Mouse (Mus musculus) lung, embryonic 15.5 days (tissue): Measurements from ENCODE around the gene Gm11992. TPM values are rescaled to one million over a fixed set of nuclear protein-coding genes. Genes with fewer than 3 reads are reported as not detected.
A peak's percentile ranks its signal among the peaks of the same experiment; 100 is the strongest.

Experiments
- ATAC-seq: fragments of 200-750 bp; cut with Nextera tagmentation; 2 replicates; pipeline ENCODE4 v1.8.0; 2017; ENCODE audit warnings: moderate number of reproducible peaks, borderline replicate concordance; ENCODE audit not compliant: low FRiP score, low TSS enrichment; ENCODE audit errors: extremely low read depth
- H3K27ac ChIP-seq: fragments of 300-500 bp; sonication (generic); 2 replicates; pipeline ENCODE4 v1.5.1; 2015; ENCODE audit warnings: moderate library complexity, mild to moderate bottlenecking, inconsistent platforms
- H3K27me3 ChIP-seq: fragments of 300-500 bp; sonication (generic); 2 replicates; pipeline ENCODE4 v1.6.1; 2015; ENCODE audit warnings: inconsistent platforms
- H3K36me3 ChIP-seq: fragments of 300-500 bp; sonication (generic); 2 replicates; pipeline ENCODE4 v1.6.1; 2015; ENCODE audit warnings: inconsistent platforms
- H3K4me1 ChIP-seq: fragments of 300-500 bp; sonication (generic); 2 replicates; pipeline ENCODE4 v1.6.1; 2015; ENCODE audit warnings: inconsistent platforms
- H3K4me2 ChIP-seq: fragments of 300-500 bp; sonication (generic); 2 replicates; pipeline ENCODE4 v1.6.1; 2015; ENCODE audit warnings: inconsistent platforms, mild to moderate bottlenecking, moderate library complexity
- H3K4me3 ChIP-seq: fragments of 300-500 bp; sonication (generic); 2 replicates; pipeline ENCODE4 v1.5.1; 2015; ENCODE audit warnings: mild to moderate bottlenecking, inconsistent platforms
- H3K9ac ChIP-seq: fragments of 300-500 bp; sonication (generic); 2 replicates; pipeline ENCODE4 v1.6.1; 2015; ENCODE audit warnings: inconsistent platforms
- H3K9me3 ChIP-seq: fragments of 300-500 bp; sonication (generic); 2 replicates; pipeline ENCODE4 v1.6.1; 2016; ENCODE audit warnings: inconsistent platforms
- WGBS: fragments of 180-500 bp; shearing (Covaris S2); methylation state at CpG from one replicate; pipeline ENCODE4 v1.1.7; 2015; 5-methylcytosine and 5-hydroxymethylcytosine counted together
- polyA plus RNA-seq: library from polyadenylated mRNA; unstranded; fragments of >200 nt; fragmentation: Nextera tagmentation; extraction: Ambion mirVana; gene quantifications from 2 replicates; pipeline ENCODE4 v1.2.1, GENCODE M21; 2015

Gm11992 gene
- polyA plus RNA-seq, 1 experiment from 2014 or later, result 2.3 TPM

DNA sequence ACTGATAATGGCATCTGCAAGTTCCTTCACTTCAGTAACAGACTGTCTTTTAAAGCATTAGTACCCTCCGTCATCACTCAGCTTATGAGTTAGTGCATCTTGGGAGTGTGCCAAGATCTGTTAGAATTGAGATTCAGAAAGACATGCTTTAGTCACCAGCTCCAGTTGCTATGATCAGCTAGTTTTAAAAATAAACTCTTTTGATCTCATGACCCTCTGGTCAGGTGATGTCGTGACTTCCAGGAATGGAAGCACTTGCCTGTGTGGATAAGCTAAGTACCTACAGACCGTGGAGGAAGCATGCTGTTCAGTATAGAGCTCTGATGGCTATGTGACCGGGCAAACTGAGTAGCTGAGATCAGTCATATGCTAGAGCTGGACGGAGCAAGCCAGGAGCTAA lies 1.4 kb upstream of the Gm11992 start:
- WGBS, result 39% methylated on average over 5 of the region's 5 CpGs
- no peak for ATAC-seq
- no peak overlapping the region for H3K4me2 ChIP-seq
- H3K4me3 ChIP-seq, result no peak overlapping the region
- H3K27ac ChIP-seq, result no peak overlapping the region
- H3K27me3 ChIP-seq, result peaks cover 21% of the 10 kb centered on the region; the same call in 1 of the 2 replicates
- no peaks in the 10 kb centered on the region for H3K36me3 ChIP-seq
- H3K9me3 ChIP-seq, result no peaks in the 10 kb centered on the region
- peaks cover 12% of the 10 kb centered on the region for H3K4me1 ChIP-seq
- H3K9ac ChIP-seq, result no peak overlapping the region

DNA sequence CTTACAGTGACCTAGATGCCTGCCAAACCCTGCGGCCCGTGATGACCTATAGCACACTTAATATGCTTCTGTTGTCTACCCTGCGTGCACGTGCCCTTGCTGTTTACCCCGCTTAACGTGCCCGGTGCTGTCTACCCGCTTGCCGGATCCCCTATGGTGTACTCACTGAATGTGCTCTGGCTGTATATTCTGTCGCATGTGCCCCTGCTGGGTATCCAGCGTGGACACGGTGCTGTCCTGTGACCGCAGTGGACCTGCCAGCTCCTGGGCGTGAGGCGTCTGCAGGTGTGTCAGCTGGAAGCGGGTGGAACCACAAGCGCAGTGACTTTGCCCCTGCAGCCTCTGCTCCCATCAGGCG lies 288 bp downstream of the Gm11992 start, which contains the start of gene Sun3:
TSS of gene Sun3 (minus strand) at position 289 of the 358 bp plus-strand sequence.
- Histone ChIP-seq H3K27me3 (peaks cover 21% of the 10 kb centered on the region; the same call in 1 of the 2 replicates), H3K9me3 (no peaks in the 10 kb centered on the region), H3K4me3 (peak within 1 kb of the TSS; percentile 52), H3K9ac (0 out of 2 replicates have a peak within 1 kb of the TSS, but pooled peaks have one; percentile 34), H3K4me1 (peaks cover 12% of the 10 kb centered on the region), H3K36me3 (no peaks in the 10 kb centered on the region), H3K4me2 (peak within 1 kb of the TSS; percentile 98), H3K27ac (no peak within 1 kb of the TSS)
- 1% methylated on average over 18 of the region's 18 CpGs for whole genome bisulfite sequencing
- ATAC-seq, result peak; percentile 50; the same call in 1 of the 2 replicates

DNA sequence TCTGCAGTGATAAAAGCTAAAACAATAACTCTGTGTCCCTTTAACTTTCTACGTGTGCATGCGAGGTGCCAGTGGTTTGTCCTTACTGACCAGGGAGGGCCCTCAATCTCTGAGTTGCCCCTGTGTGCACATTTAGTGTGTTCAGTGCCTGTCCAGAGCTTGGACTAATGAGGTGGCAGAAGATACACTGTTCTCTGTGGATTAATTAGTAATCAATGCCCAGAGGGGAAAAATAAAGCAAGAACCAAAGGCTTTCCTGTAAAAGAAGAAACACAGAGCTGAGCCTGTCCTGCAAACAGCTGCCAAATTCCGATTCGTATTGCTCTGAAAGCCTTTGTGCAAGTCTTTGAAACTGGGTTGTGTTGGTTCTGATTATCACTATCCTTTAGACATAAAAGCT lies 1.8 kb downstream of the Gm11992 start:
- Histone ChIP-seq H3K9ac (no peak overlapping the region), H3K9me3 (no peaks in the 10 kb centered on the region), H3K27me3 (peaks cover 21% of the 10 kb centered on the region; the same call in 1 of the 2 replicates), H3K27ac (no peak overlapping the region), H3K4me2 (no peak overlapping the region), H3K36me3 (no peaks in the 10 kb centered on the region), H3K4me1 (peaks cover 12% of the 10 kb centered on the region), H3K4me3 (no peak overlapping the region)
- WGBS, result 79% methylated on average over 4 of the region's 4 CpGs
- no peak for ATAC-seq

DNA sequence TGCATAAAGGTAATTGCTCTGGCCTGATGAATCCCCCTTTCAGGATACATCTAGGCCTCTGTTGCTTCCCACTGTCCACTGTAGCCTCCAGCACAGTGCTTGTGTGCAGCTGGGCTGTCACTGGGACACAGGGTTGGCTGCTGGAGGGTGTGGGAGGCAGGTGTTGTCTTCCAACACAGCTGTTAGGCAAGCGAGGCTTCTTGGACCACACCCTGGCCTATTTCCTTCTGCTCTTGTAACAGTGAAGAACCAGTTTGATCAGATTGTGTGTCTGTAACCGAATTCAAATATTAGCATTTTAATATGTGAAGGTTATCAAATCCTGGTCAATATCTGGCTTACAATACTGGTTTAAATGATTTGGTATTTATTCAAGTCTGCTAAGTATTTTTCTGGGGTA lies 3.5 kb downstream of the Gm11992 start:
- H3K4me2 ChIP-seq, result no peak overlapping the region
- H3K27ac ChIP-seq, result no peak overlapping the region
- no peak overlapping the region for H3K4me3 ChIP-seq
- H3K27me3 ChIP-seq, result peaks cover 21% of the 10 kb centered on the region; the same call in 1 of the 2 replicates
- no peak for ATAC-seq
- 60% methylated on average over 2 of the region's 2 CpGs for WGBS
- H3K36me3 ChIP-seq, result no peaks in the 10 kb centered on the region
- H3K9ac ChIP-seq, result no peak overlapping the region
- peaks cover 12% of the 10 kb centered on the region for H3K4me1 ChIP-seq
- no peaks in the 10 kb centered on the region for H3K9me3 ChIP-seq

DNA sequence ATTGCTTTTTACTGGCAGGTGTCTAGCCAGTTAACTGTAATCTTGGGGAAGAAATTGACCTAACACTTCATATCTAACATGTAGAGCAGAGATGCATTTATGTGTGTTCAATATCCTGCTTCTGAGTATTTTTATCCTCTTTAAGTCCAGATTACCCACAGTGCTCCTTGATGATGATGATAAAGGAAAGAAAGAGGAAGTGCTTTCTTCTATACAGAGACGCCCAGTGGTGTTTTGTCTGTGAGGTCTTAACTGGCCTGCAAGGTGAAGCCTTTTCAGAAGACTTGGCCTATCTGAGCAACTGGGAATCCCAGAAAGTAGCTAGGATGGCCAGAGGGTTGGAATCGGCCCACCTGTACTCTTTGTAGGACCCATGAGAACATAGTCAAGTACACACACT lies 8.5 kb downstream of the Gm11992 start:
- Histone ChIP-seq H3K36me3 (no peaks in the 10 kb centered on the region), H3K4me3 (no peak overlapping the region), H3K27ac (no peak overlapping the region), H3K27me3 (no peaks in the 10 kb centered on the region), H3K4me1 (no peaks in the 10 kb centered on the region), H3K9me3 (no peaks in the 10 kb centered on the region), H3K4me2 (no peak overlapping the region), H3K9ac (no peak overlapping the region)
- ATAC-seq, result no peak
- 79% methylated on average over 2 of the region's 2 CpGs for WGBS

DNA sequence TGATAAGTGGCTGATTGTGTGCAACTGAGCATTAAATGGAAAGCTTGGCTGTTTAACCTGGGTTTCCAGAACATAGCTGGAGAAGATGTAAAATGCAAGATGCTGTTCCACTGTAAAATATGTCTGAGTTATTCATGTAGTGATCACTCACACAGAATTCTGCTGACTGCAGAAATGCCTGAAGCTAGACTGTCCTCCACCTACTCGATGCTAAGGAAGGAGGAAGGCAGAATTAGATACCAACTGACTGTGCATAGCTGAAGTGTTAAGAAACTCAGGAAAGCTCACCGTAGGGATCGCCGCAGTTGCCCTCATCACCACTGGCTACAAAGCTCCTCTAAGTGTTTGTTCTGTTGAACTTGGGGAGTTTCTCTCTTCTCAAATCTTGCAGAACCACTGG lies 9.3 kb downstream of the Gm11992 start:
- Histone ChIP-seq H3K4me1 (no peaks in the 10 kb centered on the region), H3K9ac (no peak overlapping the region), H3K27me3 (no peaks in the 10 kb centered on the region), H3K9me3 (no peaks in the 10 kb centered on the region), H3K4me2 (no peak overlapping the region), H3K27ac (no peak overlapping the region), H3K36me3 (no peaks in the 10 kb centered on the region), H3K4me3 (no peak overlapping the region)
- WGBS, result 63% methylated on average over 4 of the region's 4 CpGs
- ATAC-seq, result no peak

DNA sequence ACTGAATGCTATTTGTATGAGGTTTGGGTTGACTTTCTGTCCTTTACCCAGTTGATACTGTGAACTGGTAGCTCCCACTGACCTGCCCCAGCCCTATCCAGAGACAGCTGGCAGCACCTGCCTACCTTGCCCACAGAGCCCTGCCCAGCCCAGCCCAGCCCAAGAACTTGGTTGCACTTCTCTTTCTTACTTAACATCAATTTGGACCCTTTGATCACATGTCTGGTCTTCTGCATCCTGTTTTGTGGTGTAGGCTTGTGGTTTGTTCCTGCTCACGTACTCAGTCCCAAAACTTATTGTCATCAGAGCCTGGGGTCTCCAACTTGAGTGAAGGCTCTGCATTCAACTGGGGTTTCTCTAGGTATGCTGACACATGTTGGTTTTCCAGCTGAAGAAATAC lies 11.6 kb downstream of the Gm11992 start:
- no peak overlapping the region for H3K4me2 ChIP-seq
- no peak overlapping the region for H3K9ac ChIP-seq
- H3K27ac ChIP-seq, result no peak overlapping the region
- no peak for ATAC-seq
- WGBS, result 81% methylated on average over 1 of the region's 1 CpGs
- H3K9me3 ChIP-seq, result no peaks in the 10 kb centered on the region
- H3K27me3 ChIP-seq, result no peaks in the 10 kb centered on the region
- no peaks in the 10 kb centered on the region for H3K4me1 ChIP-seq
- no peaks in the 10 kb centered on the region for H3K36me3 ChIP-seq
- H3K4me3 ChIP-seq, result no peak overlapping the region

DNA sequence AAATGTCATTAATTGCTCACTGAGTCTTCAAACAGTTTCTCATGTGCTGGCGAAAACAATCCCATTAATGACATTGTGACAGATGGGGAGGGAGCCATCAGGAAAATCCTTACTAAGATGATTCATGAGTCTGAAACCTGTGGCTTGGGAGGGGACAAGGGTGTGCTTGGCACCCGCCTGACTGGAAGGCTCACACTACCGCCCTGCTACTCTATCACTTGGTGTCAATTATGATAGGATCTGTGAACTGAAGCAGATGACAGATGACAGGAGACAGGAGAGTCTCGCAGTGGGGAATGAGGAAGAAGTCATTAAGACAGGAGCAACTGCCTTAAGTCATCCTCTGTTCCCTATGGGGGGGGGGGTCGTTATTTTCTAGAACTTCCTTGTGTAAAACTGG lies 12.1 kb downstream of the Gm11992 start:
- ATAC-seq, result no peak
- Histone ChIP-seq H3K4me2 (no peak overlapping the region), H3K9ac (no peak overlapping the region), H3K27me3 (no peaks in the 10 kb centered on the region), H3K4me1 (no peaks in the 10 kb centered on the region), H3K36me3 (no peaks in the 10 kb centered on the region), H3K4me3 (no peak overlapping the region), H3K27ac (no peak overlapping the region), H3K9me3 (no peaks in the 10 kb centered on the region)
- WGBS, result 38% methylated on average over 5 of the region's 5 CpGs

DNA sequence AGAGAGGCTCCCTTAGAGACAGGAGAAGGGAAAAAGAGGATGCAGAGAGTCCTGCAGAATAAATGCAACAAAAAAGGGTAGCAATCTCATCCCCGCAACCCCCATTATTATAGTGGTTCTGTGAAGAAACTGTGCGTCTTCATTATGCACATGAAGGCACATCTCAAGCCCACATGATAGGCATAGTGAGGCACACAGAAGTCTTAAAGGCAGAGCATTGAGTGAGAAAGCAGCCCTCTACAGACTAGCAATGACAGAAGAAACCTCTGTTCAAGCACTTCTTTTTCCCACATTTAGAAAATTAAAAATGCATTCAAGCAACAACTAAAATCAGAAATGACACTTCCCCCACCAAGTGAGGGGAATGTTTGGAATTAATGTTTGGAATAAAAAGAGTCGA lies 28.1 kb downstream of the Gm11992 start:
- Histone ChIP-seq H3K9me3 (no peaks in the 10 kb centered on the region), H3K27me3 (no peaks in the 10 kb centered on the region), H3K36me3 (no peaks in the 10 kb centered on the region), H3K9ac (no peak overlapping the region), H3K27ac (no peak overlapping the region), H3K4me2 (no peak overlapping the region), H3K4me3 (no peak overlapping the region), H3K4me1 (no peaks in the 10 kb centered on the region)
- 88% methylated on average over 3 of the region's 3 CpGs for WGBS
- ATAC-seq, result no peak

DNA sequence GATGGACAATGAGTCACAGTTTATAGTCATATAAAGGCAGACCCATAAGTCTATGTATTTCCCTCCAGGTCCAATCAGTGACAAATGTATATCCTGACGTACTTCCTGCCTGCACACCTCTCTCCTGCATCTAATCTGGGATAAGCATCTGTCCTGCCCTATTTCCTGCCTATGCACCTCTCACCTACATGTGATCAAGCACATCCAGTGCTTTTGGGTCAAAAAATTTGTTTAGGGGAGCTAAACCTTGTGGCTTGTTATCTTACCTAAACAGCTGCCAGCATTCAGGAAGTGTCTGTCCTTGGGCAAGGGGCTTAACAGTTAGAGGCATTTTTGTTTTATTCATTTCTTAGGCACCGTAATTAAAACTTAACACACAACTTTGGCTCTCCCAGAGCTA lies 64.8 kb downstream of the Gm11992 start:
- Histone ChIP-seq H3K9me3 (no peaks in the 10 kb centered on the region), H3K4me1 (peaks cover 16% of the 10 kb centered on the region), H3K36me3 (no peaks in the 10 kb centered on the region), H3K27ac (no peak overlapping the region), H3K4me2 (no peak overlapping the region), H3K9ac (no peak overlapping the region), H3K27me3 (peaks cover 37% of the 10 kb centered on the region), H3K4me3 (no peak overlapping the region)
- 65% methylated on average over 2 of the region's 2 CpGs for WGBS
- no peak for ATAC-seq

DNA sequence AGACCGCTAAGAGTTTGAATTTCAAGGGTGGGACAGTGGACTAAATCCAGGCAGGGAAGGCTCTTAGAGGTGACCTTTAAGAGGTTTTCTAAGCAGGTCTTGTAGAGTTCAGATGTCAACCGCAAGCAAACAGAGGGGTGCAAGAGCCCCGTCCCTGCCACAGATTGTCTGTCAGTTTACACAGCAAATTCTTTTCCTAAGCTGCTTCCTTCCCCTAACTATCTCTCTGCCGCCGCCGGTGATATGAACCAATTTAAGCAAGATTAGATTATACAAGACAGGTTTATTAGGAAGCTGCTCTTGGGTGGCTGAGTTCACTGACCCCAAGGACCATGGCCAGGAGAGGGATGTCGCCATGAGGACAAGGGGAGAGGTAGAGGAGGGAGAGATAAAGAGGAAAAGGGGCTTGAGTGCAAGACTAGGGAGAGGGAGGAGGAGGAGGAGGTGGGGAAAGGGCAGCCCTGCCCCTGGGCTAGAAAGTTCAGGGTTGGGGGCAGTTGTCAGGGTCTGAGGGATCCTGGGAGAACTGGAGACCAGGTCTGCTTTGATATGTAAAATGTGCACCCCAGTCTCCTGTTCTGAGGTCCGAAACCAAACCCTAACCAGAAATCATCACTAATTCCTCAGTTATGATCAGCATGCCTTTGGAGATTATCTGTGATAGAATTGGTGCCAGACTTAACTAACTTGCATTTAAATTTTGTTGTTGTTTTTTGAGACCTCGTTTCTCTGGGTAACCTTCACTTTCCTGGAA lies 67.2 kb downstream of the Gm11992 start:
- H3K4me2 ChIP-seq, result peak overlapping the region; percentile 45
- H3K4me1 ChIP-seq, result peaks cover 28% of the 10 kb centered on the region
- H3K9me3 ChIP-seq, result no peaks in the 10 kb centered on the region
- 7% methylated on average over 9 of the region's 9 CpGs for WGBS
- no peaks in the 10 kb centered on the region for H3K36me3 ChIP-seq
- H3K27ac ChIP-seq, result no peak overlapping the region
- H3K27me3 ChIP-seq, result peaks cover 59% of the 10 kb centered on the region
- no peak overlapping the region; the same call in 1 of the 2 replicates for H3K4me3 ChIP-seq
- H3K9ac ChIP-seq, result no peak overlapping the region
- ATAC-seq, result no peak

DNA sequence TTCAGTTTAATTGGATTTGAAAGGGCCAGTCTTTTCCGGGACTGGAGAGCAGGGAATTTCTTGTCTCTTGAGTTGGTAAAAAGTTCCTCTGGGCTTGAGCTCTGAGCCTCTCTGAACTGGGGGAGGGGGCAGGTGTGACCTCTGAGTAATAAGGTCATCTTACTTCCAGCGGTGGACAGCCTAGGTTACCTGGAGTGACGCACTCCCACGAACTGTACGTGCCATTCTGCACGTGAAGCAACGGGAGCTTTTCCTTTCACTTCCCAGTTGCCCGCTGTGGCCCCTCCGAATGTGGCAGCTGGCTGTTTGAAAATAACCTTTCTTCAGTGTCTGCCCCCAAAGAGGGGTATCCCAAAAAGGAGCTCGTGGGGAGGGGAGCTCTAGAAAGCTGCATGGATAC lies 67.7 kb downstream of the Gm11992 start:
- no peaks in the 10 kb centered on the region for H3K9me3 ChIP-seq
- no peak for ATAC-seq
- H3K27me3 ChIP-seq, result peaks cover 63% of the 10 kb centered on the region

More for the DNA sequence above, 67.7 kb downstream of the Gm11992 start:
- under 1% methylated on average over 10 of the region's 10 CpGs for WGBS
- no peak overlapping the region for H3K9ac ChIP-seq
- H3K4me2 ChIP-seq, result peak overlapping the region; percentile 45
- H3K27ac ChIP-seq, result no peak overlapping the region
- H3K4me1 ChIP-seq, result peaks cover 28% of the 10 kb centered on the region
- no peaks in the 10 kb centered on the region for H3K36me3 ChIP-seq
- peak overlapping the region; percentile 17; the same call in 1 of the 2 replicates for H3K4me3 ChIP-seq
